Mouse (Mus musculus): ENCODE measurements around the gene H2-Q4. TPM values are rescaled to one million over a fixed set of nuclear protein-coding genes. Genes with fewer than 3 reads are reported as not detected.
A peak's percentile ranks its signal among the peaks of the same experiment; 100 is the strongest.
"Not testable (repeated sequence)": the region's sequence is repeated elsewhere in the genome, so short reads cannot be mapped to it uniquely, and the experiment has no call there.

H2-Q4 gene
- polyA plus RNA-seq, 1 experiment from 2014 or later = 5.5 TPM

GRCm38 (mm10) chr17:35424106-35424505 lies 44.7 kb downstream of the H2-Q4 start:
- not testable (repeated sequence) for H3K4me2 ChIP-seq (replicated peaks); H3K9me3 ChIP-seq; H3K9ac ChIP-seq; H3K4me1 ChIP-seq (replicated peaks); H3K27ac ChIP-seq; ATAC-seq; H3K36me3 ChIP-seq; H3K4me3 ChIP-seq (replicated peaks)
- WGBS = 83% methylated on average over 3 of the region's 3 CpGs
- peaks cover 16% of the 10 kb centered on the region for H3K27me3 ChIP-seq (replicated peaks)

- H3K4me2 ChIP-seq (replicated peaks) = peak within 1 kb of the TSS; percentile 77
- 0 out of 2 replicates have a peak within 1 kb of the TSS, but pooled peaks have one; percentile 13 for H3K9ac ChIP-seq
- 2% methylated on average over 59 of the region's 66 CpGs for WGBS
- not testable (repeated sequence) for H3K36me3 ChIP-seq; H3K9me3 ChIP-seq; H3K27ac ChIP-seq; H3K4me1 ChIP-seq (replicated peaks)
- H3K27me3 ChIP-seq (replicated peaks) = peaks cover 16% of the 10 kb centered on the region
- H3K4me3 ChIP-seq (replicated peaks) = peak within 1 kb of the TSS; percentile 36
- peak; percentile 87 for ATAC-seq
These were observed 45.4 kb downstream of the H2-Q4 start, which contains the start of gene H2-Q6 for GRCm38 (mm10) chr17:35424624-35425416. Gene H2-Q6 (plus strand): TSS chr17:35424850.

DNA sequence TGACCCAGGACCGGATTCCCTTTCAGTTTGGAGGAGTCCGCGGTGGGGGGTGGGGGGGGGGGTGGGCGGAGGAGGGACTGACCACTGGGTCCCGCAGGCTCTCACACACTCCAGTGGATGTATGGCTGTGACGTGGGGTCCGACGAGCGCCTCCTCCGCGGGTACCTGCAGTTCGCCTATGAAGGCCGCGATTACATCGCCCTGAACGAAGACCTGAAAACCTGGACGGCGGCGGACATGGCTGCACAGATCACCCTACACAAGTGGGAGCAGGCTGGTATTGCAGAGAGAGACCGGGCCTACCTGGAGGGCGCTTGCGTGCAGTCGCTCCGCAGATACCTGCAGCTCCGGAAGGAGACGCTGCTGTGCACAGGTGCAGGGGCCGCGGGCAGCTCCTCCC lies 46.1 kb downstream of the H2-Q4 start:
- Histone ChIP-seq H3K27me3 (replicated peaks) (peaks cover 16% of the 10 kb centered on the region), H3K4me2 (replicated peaks) (peak overlapping the region; percentile 77), H3K4me3 (replicated peaks) (peak overlapping the region; percentile 36)
- WGBS = 19% methylated on average over 28 of the region's 28 CpGs
- not testable (repeated sequence) for H3K36me3 ChIP-seq; H3K9ac ChIP-seq; H3K9me3 ChIP-seq; H3K27ac ChIP-seq; H3K4me1 ChIP-seq (replicated peaks)
- peak; percentile 43; the same call in 1 of the 2 replicates for ATAC-seq

DNA sequence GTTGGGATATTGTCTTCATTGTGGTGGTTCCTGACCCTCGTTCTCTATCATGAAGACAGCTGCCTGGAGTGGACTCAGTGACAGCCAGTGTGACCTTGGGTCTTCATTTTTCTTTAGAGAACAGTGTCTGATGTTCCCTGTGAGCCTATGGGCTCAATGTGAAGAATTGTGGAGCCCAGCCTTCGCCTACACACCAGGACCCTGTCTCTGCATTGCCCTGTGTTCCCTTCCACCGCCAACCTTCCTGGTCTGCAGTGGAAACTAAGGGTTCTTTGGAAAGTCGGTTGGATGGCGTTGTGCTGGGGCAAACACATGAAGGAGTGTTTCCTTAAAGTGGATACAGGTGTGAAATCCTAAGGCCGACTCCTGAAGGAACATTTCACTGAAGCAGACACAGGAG lies 49.5 kb downstream of the H2-Q4 start:
- H3K27ac ChIP-seq; H3K4me3 ChIP-seq (replicated peaks); H3K9ac ChIP-seq; H3K4me2 ChIP-seq (replicated peaks); H3K36me3 ChIP-seq; ATAC-seq; H3K4me1 ChIP-seq (replicated peaks); H3K9me3 ChIP-seq: not testable (repeated sequence)
- 83% methylated on average over 6 of the region's 6 CpGs for WGBS
- H3K27me3 ChIP-seq (replicated peaks) = peaks cover 16% of the 10 kb centered on the region

- H3K4me1 ChIP-seq (replicated peaks); H3K27me3 ChIP-seq (replicated peaks); H3K27ac ChIP-seq; H3K9me3 ChIP-seq; H3K36me3 ChIP-seq; H3K4me2 ChIP-seq (replicated peaks); ATAC-seq; H3K9ac ChIP-seq; H3K4me3 ChIP-seq (replicated peaks): not testable (repeated sequence)
- 88% methylated on average over 6 of the region's 6 CpGs for WGBS
These were observed 51.3 kb downstream of the H2-Q4 start for GRCm38 (mm10) chr17:35430671-35431070.

DNA sequence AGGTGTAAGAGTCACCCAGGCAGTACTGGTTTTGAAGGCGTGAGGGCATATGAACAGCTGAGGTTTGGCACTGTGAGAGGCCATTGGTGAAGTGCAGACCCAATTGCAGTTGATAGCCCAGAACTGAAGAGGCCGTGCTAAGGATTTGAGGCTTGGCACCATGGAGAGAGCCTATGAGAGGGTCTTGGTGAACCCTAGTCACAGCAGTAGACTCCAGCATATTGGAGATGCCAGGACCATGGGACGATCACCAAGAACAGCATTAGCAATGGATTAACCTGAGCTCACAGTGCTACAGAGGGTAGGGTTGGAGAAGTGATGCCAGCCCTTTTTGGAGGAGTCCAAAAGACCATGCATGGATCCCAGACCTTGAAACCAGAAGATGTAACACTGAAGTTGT lies 52.8 kb downstream of the H2-Q4 start:
- H3K9ac ChIP-seq; H3K9me3 ChIP-seq; ATAC-seq; H3K4me3 ChIP-seq (replicated peaks); H3K4me1 ChIP-seq (replicated peaks); H3K4me2 ChIP-seq (replicated peaks); H3K36me3 ChIP-seq; H3K27me3 ChIP-seq (replicated peaks); H3K27ac ChIP-seq: not testable (repeated sequence)
- 86% methylated on average over 3 of the region's 3 CpGs for WGBS

DNA sequence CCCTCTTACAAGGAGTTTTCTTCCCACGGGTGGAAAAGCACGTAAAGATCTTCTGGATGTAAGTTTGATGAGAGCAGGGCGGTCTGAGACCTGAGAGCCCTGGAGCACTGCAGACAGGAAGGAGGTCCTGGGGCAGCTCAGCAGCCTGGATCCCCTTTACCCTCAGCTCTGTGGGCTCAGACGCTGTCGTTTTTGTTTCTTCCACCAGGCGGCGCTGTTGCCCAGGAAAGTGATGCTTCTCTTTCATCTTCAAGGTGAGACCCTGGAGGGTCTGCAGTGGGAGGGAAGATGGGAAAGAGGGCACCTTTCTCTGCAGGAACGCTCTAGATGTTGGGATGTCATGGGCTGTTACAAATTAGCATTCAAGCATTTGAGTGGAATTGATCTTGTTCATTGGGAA lies 55.4 kb downstream of the H2-Q4 start:
- not testable (repeated sequence) for H3K4me2 ChIP-seq (replicated peaks); H3K9me3 ChIP-seq; H3K27ac ChIP-seq; H3K4me3 ChIP-seq (replicated peaks); H3K9ac ChIP-seq; H3K4me1 ChIP-seq (replicated peaks); H3K27me3 ChIP-seq (replicated peaks); ATAC-seq; H3K36me3 ChIP-seq
- WGBS = 9% methylated on average over 8 of the region's 8 CpGs

Other genes starting within 250 kb of the H2-Q4 start
- gene Apom, start 247.6 kb upstream of the H2-Q4 start, polyA plus RNA-seq (2015; fragmentation: Nextera tagmentation; extraction: Ambion mirVana) = 10.4 and 13.7 TPM in 2 replicates
- gene Bag6, start 244.4 kb upstream of the H2-Q4 start, polyA plus RNA-seq (2015; fragmentation: Nextera tagmentation; extraction: Ambion mirVana) = 45.2 and 46.4 TPM in 2 replicates
- gene Prrc2a, start 214.7 kb upstream of the H2-Q4 start, polyA plus RNA-seq (2015; fragmentation: Nextera tagmentation; extraction: Ambion mirVana) = 125 and 131 TPM in 2 replicates
- gene Aif1, start 203.5 kb upstream of the H2-Q4 start, polyA plus RNA-seq (2015; fragmentation: Nextera tagmentation; extraction: Ambion mirVana) = 20.6 and 21.7 TPM in 2 replicates
- 18.9 and 19.4 TPM in 2 replicates for gene Lst1, start 191.2 kb upstream of the H2-Q4 start, polyA plus RNA-seq (2015; fragmentation: Nextera tagmentation; extraction: Ambion mirVana)
- 5.0 and 5.2 TPM in 2 replicates for gene Ltb, start 185.2 kb upstream of the H2-Q4 start, polyA plus RNA-seq (2015; fragmentation: Nextera tagmentation; extraction: Ambion mirVana)
- 0.19 TPM in 1 of 2 replicates, not detected in the other for gene Tnf, start 177.6 kb upstream of the H2-Q4 start, polyA plus RNA-seq (2015; fragmentation: Nextera tagmentation; extraction: Ambion mirVana)
- 1.1 TPM in 2 replicates for gene Lta, start 174.3 kb upstream of the H2-Q4 start, polyA plus RNA-seq (2015; fragmentation: Nextera tagmentation; extraction: Ambion mirVana)
- 0.59 and 0.81 TPM in 2 replicates for gene Gm16181, start 158.8 kb upstream of the H2-Q4 start, polyA plus RNA-seq (2015; fragmentation: Nextera tagmentation; extraction: Ambion mirVana)
- gene Atp6v1g2, start 146.0 kb upstream of the H2-Q4 start, polyA plus RNA-seq (2015; fragmentation: Nextera tagmentation; extraction: Ambion mirVana) = 4.1 and 4.3 TPM in 2 replicates
- 9.9 and 11.0 TPM in 2 replicates for gene Nfkbil1, start 143.8 kb upstream of the H2-Q4 start, polyA plus RNA-seq (2015; fragmentation: Nextera tagmentation; extraction: Ambion mirVana)
- gene Ddx39b, start 137.9 kb upstream of the H2-Q4 start, polyA plus RNA-seq (2015; fragmentation: Nextera tagmentation; extraction: Ambion mirVana) = 382 and 388 TPM in 2 replicates
- gene H2-D1, start 116.9 kb upstream of the H2-Q4 start, polyA plus RNA-seq (2015; fragmentation: Nextera tagmentation; extraction: Ambion mirVana) = 148 and 190 TPM in 2 replicates
- 4.9 and 6.2 TPM in 2 replicates for gene H2-Q1, start 59.2 kb upstream of the H2-Q4 start, polyA plus RNA-seq (2015; fragmentation: Nextera tagmentation; extraction: Ambion mirVana)
- 84.5 and 93.5 TPM in 2 replicates for gene H2-Q2, start 37.4 kb upstream of the H2-Q4 start, polyA plus RNA-seq (2015; fragmentation: Nextera tagmentation; extraction: Ambion mirVana)
- gene H2-Q6, start 45.2 kb downstream of the H2-Q4 start, polyA plus RNA-seq (2015; fragmentation: Nextera tagmentation; extraction: Ambion mirVana) = 1.7 and 2.1 TPM in 2 replicates
- gene H2-Q7, start 59.5 kb downstream of the H2-Q4 start, polyA plus RNA-seq (2015; fragmentation: Nextera tagmentation; extraction: Ambion mirVana) = 6.5 and 6.7 TPM in 2 replicates
- gene H2-Q10, start 90.5 kb downstream of the H2-Q4 start, polyA plus RNA-seq (2015; fragmentation: Nextera tagmentation; extraction: Ambion mirVana) = 38.8 and 51.7 TPM in 2 replicates
- not detected in 2 replicates for gene Pou5f1, start 126.4 kb downstream of the H2-Q4 start, polyA plus RNA-seq (2015; fragmentation: Nextera tagmentation; extraction: Ambion mirVana)
- 63.6 and 66.4 TPM in 2 replicates for gene Tcf19, start 137.2 kb downstream of the H2-Q4 start, polyA plus RNA-seq (2015; fragmentation: Nextera tagmentation; extraction: Ambion mirVana)
- gene Cchcr1, start 137.5 kb downstream of the H2-Q4 start, polyA plus RNA-seq (2015; fragmentation: Nextera tagmentation; extraction: Ambion mirVana) = 15.4 and 15.8 TPM in 2 replicates
- 0.40 and 0.80 TPM in 2 replicates for gene Psors1c2, start 153.6 kb downstream of the H2-Q4 start, polyA plus RNA-seq (2015; fragmentation: Nextera tagmentation; extraction: Ambion mirVana)
- gene Cdsn, start 172.5 kb downstream of the H2-Q4 start, polyA plus RNA-seq (2015; fragmentation: Nextera tagmentation; extraction: Ambion mirVana) = 0.05 TPM in 1 of 2 replicates, not detected in the other
- not detected in 2 replicates for gene 2300002M23Rik, start 187.8 kb downstream of the H2-Q4 start, polyA plus RNA-seq (2015; fragmentation: Nextera tagmentation; extraction: Ambion mirVana)
- gene Sfta2, start 221.9 kb downstream of the H2-Q4 start, polyA plus RNA-seq (2015; fragmentation: Nextera tagmentation; extraction: Ambion mirVana) = 2.6 and 2.8 TPM in 2 replicates
- not detected in 2 replicates for gene Gm9573, start 247.0 kb downstream of the H2-Q4 start, polyA plus RNA-seq (2015; fragmentation: Nextera tagmentation; extraction: Ambion mirVana)